Mouse (Mus musculus) adrenal gland (tissue): Measurements from ENCODE around the gene Ampd2.

ENCODE experiments used
- intact Hi-C: fragments of 180-260 bp; cut with DNase I; formaldehyde crosslinking; loops from one replicate; pipeline ENCODE4 v1.15.1; 2025
- long read RNA-seq, 2 experiments: library from polyadenylated mRNA; unstranded; transcript quantifications; one replicate each; pipeline ENCODE4 v2.0.0; 2020; ENCODE audit warnings: borderline replicate concordance in 1 of 2; ENCODE audit not compliant: insufficient replicate concordance in 1 of 2

Ampd2 gene
- long read RNA-seq, experiment 1, full-length matches to known transcripts, result 17 of 56 reads
- long read RNA-seq, experiment 1, partial matches to known transcripts, result 17 of 56 reads
- long read RNA-seq, experiment 1, other reads (novel, unspliced or antisense), result 22 of 56 reads
- long read RNA-seq, experiment 2, transcript Ampd2-201 (18 exons, 3,368 nt), result major isoform, 7 of 45 reads
- long read RNA-seq, experiment 2, transcript Ampd2-202 (19 exons, 3,586 nt), result major isoform, 7 of 45 reads
- long read RNA-seq, experiment 2, partial matches to known transcripts, result 17 of 45 reads
- long read RNA-seq, experiment 2, other reads (novel, unspliced or antisense), result 9 of 45 reads

DNA sequence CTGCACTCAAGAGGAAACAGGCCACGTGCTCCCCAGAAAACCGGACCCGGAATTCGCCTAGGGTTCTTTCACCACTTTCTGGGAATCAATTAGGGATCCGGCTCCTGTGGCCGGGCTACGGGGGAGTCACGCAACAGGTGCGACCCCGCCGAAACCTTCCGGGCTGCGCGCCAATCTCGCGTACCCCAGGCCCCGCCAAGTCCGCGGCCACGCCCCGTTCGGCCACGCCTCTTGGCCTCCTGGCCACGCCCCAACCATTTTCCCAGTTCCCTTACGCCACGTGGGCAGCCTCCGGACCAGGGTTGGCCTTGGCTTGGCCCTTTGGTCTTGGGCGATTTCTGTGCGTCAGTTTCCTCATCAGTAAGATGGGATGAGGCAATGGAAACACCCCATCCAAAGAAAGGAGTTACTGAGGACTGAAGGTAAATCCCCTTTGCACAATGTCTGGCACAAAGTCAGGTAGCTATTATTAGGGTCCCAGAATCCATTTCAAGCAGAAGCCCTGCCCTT is at the start of gene Ampd2:
TSS of gene Ampd2 (minus strand) at position 182 of the 510 bp plus-strand sequence.
- intact Hi-C loops, result no loop called here

DNA sequence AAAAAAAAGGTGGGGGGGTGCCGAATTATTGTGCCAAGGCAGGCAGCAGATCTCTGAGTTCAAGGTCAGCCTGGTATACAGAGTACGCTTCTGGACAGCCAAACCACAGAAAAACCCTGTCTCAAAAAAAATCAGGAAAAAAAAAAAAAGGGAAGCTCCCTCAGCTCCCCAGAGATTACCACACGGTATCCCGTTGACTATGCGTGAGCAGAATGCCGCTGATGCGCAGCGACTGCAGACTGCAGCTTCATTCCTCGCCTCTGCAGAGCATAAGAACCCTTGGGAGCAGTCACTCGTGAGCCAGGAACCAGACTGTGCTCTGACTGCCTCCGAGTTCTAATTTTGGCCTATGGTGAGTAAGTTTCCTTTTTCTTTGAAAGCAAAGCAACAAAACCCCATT is 48.2 kb upstream of the Ampd2 start:
- intact Hi-C loops, result no loop called here

DNA sequence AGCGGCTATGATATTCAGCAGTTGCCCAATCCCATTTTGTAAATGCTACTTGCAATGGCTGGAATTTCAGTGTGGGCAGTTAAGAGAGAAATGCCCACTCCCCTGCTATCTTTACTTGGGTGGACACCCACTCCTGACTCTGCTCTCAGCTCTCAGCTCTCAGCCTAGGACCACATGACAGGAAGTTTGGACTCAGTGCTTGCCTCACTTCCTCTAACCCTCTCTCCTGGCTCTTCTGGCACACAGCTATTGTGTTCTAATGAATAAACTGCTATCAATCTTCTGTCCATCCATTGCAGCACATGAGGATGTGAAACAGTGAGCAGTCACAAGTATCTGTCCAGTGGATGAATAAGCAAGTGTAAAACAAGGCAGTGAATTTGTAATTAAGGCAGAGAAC is 46.0 kb upstream of the Ampd2 start:
- intact Hi-C loops, result no loop called here

DNA sequence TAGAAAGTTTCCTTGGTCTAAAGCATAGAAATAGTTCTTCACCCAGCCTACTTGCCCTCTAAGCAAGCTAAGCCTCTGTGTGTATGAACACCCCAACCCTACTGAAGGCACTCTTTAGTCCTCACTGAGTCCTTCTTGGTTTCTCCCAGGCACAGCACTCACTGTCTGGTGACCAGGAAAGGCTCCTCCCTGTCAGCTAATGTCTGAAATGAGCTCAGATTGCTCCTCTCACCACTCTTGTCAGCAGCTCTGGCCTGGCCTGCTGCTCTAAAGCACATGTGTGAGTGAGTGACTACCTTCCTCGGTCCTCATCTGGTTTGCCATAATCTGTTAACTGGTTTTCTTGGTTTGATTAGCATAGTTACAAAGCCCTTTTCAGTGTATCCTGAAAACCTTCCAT is 45.4 kb upstream of the Ampd2 start:
- intact Hi-C loops, result no loop called here

DNA sequence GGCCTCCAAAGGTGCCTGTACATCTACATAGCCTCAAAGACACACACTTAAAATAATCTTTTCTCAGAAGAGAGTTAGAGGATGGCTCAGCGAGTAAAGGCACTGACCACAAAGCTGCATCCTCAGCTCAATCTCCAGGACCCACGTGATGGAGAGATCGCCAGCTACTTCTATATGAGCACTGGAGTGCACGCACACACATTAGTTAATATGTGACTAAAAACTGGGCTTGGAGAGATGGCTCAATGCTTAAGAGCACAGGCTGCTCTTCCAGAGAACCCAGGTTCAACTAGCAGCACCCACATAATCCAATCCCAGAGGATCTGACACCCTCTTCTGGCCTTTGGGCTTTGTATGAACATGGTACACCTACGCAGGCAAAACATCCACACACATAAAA is 44.8 kb upstream of the Ampd2 start:
- intact Hi-C loops, result no loop called here

DNA sequence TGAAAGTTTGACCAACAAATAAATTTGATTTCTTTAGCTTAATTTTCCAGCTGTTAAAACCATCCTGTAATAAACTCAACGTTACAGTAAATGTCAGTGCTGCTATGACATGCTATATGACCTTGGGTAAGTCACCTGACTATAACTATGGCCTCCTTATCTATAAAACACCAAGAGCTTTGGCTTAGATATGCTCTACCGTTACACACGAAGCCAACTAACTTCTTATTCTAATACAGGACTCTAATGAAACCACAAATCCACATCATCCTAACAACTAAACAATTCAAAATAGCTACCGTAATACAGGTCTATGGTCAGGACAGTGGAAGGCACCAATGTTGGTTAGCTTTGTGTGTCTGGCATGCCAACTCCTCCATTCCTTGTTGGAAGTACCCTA is 43.4 kb upstream of the Ampd2 start:
- intact Hi-C loops, result no loop called here

DNA sequence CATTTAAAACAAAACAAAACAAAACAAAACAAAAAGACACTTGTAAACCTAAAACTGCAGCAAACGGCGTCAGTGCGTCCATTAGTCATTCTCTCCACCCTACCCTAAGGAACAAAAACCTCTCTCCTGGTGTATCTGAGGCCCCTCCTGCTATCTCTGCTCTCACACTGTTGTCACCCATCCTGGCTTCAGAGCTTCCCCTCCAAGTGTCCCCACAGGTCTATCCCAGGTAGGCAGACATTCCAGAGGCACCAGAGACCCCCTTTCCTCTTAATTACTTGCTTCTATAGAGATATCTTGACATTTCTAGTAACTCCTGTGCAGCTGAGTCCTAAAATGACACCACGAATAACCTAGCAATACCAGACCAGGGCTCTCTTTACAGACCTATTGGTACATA is 42.9 kb upstream of the Ampd2 start:
- intact Hi-C loops, result no loop called here

DNA sequence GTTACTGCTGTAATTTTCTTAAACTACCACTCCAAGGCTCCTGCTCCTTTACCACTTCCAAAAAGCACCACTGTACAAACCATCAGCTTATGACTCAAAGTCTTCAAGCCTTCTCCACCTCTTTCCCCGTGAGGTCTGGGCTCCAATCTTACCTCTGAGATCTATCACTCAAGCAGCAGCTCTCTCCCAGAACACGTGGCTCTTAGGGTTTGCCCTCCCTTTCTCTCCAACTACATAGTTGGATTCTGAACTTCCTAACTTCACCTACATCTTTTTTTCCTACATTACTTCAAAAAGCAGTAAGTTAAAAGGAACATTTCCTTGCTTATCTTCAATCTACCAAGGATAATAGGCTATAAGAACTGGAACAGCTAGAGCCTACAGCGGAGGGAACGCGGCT is 42.1 kb upstream of the Ampd2 start:
- intact Hi-C loops, result no loop called here

DNA sequence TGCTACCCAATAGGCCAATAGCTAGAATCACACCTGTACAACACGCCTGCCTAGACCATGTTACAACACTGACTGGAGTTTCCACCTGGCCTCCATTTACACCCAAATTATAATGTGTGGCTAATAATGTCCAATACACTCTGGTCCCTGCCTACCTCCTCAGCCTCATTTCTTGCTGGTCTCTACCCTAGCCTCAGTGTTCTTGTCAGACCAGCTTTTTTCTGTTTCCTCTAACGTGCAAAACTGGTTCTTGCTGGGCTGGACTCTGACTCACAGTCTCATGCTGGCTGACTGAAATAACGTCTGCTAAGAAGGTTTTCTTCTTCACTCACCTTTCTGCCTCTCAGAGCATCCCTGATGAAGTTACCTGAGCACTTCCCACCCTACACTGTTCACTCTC is 39.9 kb upstream of the Ampd2 start:
- intact Hi-C loops, result no loop called here

DNA sequence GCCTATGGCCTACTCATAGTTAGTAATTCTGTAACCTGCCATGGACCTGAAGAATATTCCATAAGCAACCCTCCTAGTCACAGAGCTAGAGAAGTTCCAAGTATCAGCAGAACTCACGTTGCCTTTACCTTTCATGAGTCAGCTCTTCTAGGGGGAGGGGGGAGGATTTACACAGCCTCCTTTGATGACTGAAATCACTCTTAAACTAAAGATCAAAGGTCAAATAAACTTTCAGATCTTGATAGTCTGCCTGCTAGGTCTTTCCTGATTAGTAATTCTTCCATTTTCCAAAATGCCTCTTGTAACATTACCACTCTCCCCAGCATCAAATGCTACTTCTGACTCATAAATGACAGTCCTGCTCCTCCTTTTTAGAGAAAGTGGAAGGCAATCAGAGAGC is 37.7 kb upstream of the Ampd2 start:
- intact Hi-C loops, result no loop called here

DNA sequence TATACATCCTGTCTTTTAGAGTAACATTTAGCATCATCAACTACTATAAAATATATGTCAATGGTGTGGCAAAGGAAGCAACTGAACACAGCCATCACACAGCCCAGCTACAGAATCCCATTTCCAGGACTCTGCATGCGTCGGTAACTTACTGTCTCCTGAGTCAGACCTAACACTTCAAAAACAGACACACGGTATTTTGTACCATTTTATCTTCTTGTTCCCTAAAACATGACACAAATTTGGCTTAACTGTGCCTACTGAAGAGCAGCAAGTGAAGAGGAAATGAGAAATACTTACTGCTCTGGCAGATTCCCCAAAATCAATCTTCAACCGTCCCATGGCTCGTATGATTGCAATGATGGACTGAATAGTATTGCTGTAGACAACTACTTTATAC is 36.8 kb upstream of the Ampd2 start:
- intact Hi-C loops, result no loop called here

DNA sequence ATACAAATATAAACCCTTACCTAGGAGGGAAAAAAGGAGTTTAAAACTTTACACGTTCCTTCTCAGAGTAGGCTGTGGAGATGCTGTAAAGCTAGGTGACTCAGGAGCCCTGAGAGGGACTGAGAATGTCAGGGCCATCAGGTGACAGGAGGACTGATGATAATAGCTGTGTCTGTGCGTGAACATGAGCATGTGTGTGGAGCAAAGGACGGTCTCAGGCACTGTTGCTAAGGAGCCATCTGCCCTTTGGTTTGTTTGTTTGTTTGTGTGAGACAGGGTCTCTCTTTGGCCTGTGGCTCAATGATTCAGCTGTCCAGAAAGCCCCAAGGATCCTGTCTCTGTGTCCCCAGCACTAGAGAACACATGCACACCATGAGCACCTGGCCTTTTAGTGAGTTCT is 34.6 kb upstream of the Ampd2 start:
- intact Hi-C loops, result no loop called here

DNA sequence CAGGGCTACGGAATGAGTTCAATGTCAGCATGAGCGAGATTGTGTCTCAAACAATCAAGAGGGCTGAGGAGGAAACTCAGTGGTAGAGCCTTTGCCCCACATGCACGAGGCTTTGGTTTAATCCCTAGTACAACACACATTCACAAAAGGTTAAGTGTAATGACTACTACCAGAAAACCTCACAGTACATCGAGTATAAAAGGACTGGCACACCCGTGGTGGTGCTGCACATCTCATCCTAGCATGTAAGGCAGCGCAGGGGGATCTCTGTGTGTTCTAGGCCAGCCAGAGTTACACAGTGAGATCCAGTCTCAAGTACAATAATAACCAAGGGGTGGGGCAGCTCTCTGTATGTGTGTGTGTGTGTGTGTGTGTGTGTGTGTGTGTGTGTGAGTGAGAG is 31.0 kb upstream of the Ampd2 start:
- intact Hi-C loops, result no loop called here

DNA sequence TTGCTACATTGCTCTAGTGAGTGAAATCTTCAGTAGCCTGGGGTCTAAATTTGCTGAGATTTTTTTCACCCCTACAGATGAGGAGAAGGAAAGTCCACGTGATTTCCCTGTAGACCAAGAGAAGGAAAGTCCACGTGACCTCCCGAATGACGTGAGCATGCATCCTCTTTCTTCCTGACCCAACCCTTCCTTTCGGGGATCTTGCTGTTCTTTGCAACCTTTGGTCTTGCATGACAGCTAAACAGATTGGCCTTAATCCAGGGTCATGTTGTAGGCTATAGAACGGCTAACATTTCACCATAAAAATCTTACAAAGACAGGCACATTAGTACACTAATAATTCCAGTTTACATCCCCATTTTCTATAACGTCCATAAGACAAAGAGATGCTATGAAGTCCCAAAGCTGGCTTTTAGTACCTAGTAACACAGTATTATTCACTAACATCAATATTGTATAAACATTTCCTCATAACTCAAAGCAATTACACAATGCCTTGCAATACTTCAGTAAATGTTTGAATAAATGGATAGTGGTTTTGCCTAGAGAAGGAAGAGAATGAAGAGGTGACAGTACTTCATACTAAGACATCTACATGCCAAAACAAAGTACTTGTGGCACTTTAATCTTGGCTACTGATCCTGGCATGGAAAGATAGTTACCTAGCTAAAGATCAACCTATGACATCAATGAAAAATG is 27.3 kb upstream of the Ampd2 start:
- intact Hi-C loops, result no loop called here

DNA sequence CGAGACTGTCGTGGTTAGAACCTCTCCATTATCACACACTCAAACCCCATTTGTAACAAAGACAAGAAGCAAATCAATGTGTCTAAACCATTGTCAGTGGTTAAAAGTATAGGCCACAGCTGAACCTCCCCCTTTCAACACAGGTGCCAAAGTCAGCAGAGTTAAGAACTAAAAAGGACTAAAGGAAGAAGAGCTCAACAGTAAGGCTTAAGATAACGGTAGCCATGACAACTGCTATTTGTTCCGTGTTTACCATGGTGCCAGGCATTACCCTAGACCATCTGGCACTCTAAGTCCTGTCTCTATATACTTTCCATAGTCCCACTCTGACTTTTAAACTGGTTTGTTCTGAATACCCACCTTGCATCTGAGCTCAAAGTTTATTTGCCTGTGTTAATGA is 26.2 kb upstream of the Ampd2 start:
- intact Hi-C loops, result no loop called here

DNA sequence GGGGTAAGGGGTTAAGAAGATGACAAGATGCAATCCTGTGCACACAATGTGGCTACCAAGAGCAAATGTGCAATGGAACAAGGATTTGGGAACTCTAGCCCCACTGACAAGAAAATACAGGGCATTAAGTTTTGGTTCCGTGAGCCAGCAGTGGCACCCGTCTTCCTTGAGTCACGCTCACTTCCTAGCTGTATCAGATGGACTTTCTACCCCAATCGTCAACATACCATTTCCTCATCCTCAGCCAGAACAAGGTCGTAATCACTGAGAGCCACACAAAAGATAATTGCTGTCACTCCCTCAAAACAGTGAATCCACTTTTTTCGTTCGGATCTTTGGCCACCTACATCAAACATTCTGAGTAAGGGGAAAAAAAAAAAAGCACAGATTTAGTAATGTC is 25.8 kb upstream of the Ampd2 start:
- intact Hi-C loops, result no loop called here

DNA sequence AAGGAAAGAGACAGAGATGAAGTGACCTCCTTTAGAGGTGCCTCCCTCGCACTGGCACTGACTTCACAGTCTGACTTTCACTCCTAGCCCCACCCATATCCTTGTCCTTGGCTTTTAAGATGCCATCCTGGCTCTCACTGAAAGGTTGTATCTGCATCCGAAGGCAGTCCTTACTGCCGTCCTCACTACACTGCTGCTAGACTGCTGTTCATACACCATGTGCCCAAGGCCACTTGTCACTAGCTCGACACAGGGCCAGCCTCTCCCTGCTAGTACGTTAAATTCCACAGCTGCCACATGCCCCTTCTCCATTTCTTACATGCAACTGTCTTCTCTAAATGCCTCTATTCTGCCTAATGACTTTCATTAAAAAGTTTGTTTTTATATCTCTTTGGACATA is 24.9 kb upstream of the Ampd2 start:
- intact Hi-C loops, result no loop called here

DNA sequence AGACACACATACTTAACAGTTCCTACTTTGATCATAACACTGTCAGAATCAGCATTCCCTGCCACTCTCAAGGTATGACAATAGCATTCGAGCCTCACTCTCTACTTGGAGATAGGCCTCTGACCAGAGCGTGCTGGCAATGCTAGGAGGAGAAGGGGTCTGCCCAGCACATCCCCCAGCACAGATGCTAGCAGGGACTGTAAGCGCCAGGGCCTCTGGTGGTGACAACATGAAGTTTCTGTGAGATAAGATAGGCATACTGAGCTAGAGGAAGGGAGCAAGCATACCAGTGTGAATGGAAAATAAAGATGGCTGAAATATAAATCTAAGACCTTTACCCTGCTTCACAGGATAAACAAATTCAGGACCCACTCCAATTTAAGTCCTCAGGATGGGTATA is 18.8 kb upstream of the Ampd2 start:
- intact Hi-C loops, result loop anchor here (1.0 kb wide), 1 partner anchor 14 kb away; no protein-coding TSS in a partner anchor

DNA sequence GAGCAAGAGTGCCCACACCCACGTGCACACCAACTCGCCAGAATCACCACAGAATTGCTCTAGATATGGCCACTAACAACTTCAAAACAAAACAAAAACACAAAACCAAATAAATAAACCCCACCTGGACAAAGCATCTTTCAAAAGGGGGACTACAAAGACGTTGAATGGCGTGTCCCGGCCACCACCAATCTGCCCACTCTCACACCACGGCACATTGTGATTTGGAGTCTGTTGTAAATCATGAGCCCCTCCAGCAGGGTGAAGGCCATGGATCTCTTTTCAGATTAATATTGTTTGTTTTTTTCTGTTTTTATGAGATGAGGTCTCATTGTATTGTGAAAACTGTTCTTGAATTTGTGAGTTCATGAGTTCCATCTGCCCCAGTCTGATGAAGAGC is 15.6 kb upstream of the Ampd2 start:
- intact Hi-C loops, result no loop called here

DNA sequence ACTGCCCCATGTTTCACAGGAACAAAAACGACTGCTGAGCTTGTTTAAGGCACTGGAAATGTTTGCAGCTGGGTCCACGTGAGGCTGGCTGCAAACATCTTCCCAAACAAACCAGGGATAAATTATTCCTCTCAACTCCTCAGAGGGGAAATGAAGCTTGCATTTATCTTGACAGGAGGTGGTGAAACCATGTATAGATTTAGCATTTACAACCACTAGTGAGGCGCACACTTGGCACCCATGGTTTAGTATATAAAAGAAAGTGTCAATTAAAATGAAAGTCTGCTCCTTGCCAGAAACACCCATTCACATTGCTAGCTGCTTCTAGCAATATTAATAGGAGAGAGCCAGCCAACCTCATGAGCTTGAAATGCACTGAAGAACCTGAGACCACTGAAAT is 15.1 kb upstream of the Ampd2 start:
- intact Hi-C loops, result no loop called here

DNA sequence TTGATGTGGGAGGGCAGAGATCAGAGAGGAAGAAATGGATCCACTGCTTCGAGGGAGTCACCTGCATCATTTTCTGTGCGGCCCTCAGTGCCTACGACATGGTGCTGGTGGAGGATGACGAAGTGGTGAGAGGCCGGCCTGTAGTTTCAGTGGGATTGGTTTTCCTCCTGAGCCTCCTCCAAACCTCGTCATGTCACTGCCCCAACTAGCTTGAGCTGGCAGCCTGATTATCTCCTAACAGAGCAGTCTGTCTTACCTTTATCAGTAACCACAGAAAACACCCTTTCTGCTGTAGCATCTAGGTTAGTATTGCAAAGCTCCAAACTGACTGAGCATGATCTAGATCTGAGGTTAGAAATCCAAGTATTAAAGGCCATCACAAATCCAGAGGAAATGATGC is 11.9 kb upstream of the Ampd2 start:
- intact Hi-C loops, result no loop called here

DNA sequence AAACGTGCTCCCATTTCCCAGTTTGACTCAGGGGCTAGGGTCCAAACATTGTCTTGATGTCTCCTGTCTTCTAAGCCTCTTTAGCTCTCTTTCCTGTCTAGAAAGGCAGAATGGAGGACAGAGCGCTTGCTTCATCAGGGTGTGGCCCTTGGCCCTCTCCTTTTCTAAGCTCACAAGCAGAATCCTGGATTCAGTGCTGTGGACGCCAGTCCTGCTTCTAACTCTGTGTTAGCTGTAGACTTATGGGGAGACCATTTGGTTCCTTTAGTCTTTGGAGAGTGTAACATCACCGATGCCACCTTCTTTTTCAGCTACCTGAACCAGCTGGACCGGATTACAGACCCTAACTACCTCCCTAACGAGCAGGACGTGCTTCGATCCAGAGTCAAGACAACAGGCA is 11.2 kb upstream of the Ampd2 start:
- intact Hi-C loops, result no loop called here

DNA sequence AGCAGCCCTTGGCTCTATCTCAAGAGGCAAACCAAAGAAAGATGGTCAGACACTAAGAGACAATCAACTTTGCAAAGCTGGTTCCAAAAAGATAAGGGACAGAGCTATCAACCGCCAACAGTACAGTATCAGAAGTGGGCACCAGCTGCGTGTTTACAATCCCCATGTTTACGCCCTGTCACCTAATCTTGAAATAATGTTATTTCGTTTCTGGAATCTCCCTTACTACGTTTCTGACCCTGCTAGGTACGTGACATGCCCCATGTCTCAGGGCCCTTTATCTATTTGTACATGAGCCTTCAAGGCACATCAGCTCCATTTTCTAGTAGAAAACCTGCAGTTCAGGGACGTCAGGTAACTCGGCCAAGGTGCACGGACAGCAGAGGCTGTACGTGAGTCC is 10.3 kb upstream of the Ampd2 start:
- intact Hi-C loops, result no loop called here
